Mouse (Mus musculus): Measurements from ENCODE around the gene Olfr152.

Gene Olfr152

GRCm38 (mm10) chr2:87779183-87779582 is at the start of gene Olfr152:
TSS of gene Olfr152 (plus strand) at chr2:87779483.
- DNase-seq (ENCODE audit: low spot score in 2 of 2) = no peak

DNA sequence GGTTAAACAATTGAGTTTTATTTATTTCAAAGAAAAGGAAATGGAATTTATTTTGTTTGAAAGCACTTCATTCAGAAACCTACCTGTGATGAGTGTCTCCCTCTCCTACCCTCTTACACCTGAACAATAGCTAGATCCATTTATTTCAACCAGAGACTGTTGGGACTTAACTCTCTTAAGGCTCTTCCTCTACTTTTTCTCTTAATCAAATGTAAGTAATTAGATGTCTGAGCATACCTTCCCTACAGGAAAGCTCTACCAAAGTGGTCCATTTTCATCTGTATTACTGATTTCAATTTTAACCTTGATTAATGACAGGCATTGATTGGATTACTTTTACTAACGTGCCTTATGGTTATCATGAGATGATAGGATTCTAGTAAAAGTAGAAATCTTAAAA is 39.4 kb upstream of the Olfr152 start, which contains the start of gene Olfr1138:
Gene Olfr1138, minus strand, starts transcription at position 101 of the 400 bp plus-strand sequence.
- DNase-seq (ENCODE audit: low spot score in 2 of 2) = no peak

DNA sequence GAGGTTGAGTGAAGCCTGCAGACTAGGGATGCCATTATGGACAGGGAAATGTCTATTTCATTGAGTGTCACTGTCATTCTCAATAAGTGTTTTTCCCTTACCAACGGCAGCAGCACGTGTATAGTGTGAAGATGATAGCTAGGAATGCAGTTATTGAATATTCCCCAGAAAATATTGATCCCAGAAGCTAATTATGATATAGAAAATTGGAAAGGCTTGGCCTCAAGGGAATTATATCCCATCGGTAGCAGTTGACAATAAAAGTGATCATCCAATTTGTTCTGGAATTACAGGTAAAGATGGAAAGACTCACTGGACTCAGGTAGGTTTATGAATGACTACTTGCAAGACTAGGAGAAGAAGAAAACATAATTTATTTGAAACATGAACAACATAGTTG is 35.8 kb upstream of the Olfr152 start, which contains the start of gene Olfr1140:
Gene Olfr1140, plus strand, starts transcription at position 301 of the 400 bp plus-strand sequence.
- no peak for DNase-seq (ENCODE audit: low spot score in 2 of 2)

- no peak for DNase-seq (ENCODE audit: low spot score in 2 of 2)
Measured at GRCm38 (mm10) chr2:87753891-87754290, 25.4 kb upstream of the Olfr152 start, which contains the start of gene Olfr1141. TSS of gene Olfr1141 (minus strand) at chr2:87753991.

DNA sequence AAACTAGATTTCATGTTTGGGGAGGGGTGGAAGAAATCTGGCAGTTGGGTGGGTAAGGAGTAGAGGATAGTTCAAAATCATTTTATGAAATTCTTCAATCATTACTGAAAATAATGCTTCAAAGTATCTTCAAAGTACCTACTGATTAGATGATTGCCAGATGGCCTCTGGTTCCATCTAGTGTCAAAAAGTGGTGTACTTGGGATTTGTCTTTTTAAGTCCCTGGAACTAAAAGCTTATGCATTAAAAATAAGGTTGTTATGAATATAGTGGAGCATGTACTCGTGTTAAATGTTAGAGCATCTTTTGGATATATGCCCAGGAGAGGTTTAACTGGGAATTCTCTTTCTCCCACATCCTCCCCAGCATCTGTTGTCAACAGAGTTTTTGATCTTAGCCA is 3.1 kb upstream of the Olfr152 start:
- no peak for DNase-seq (ENCODE audit: low spot score in 2 of 2)

GRCm38 (mm10) chr2:87800292-87800691 is 21.0 kb downstream of the Olfr152 start, which contains the start of gene Olfr1143:
TSS of gene Olfr1143 (plus strand) at chr2:87800592.
- no peak for DNase-seq (ENCODE audit: low spot score in 2 of 2)

- no peak for DNase-seq (ENCODE audit: low spot score in 2 of 2)
Measured at GRCm38 (mm10) chr2:87809522-87809921, 30.2 kb downstream of the Olfr152 start, which contains the start of gene Olfr1145. TSS of gene Olfr1145 (plus strand) at chr2:87809822.

- no peak for DNase-seq (ENCODE audit: low spot score in 2 of 2)
Measured at GRCm38 (mm10) chr2:87830233-87830632, 51.0 kb downstream of the Olfr152 start, which contains the start of gene Olfr1148. TSS of gene Olfr1148 (plus strand) at chr2:87830533.

Measured in spleen, postnatal 14 days (tissue).